Mouse (Mus musculus) bone marrow, adult 2 months (tissue): ENCODE measurements around the gene Pigu.

Experiments used
- CTCF ChIP-seq: fragments of 200-500 bp; IDR thresholded peaks from 2 replicates; pipeline ENCODE4 v1.5.1; 2011; ENCODE audit warnings: low read length, control low read depth; ENCODE audit not compliant: control insufficient read depth, insufficient read depth
- POLR2A ChIP-seq: fragments of 200-500 bp; IDR thresholded peaks from 2 replicates; pipeline ENCODE4 v1.6.1; 2011; ENCODE audit warnings: low read depth, mild to moderate bottlenecking, control low read depth, low read length, borderline replicate concordance; ENCODE audit not compliant: control insufficient read depth

DNA sequence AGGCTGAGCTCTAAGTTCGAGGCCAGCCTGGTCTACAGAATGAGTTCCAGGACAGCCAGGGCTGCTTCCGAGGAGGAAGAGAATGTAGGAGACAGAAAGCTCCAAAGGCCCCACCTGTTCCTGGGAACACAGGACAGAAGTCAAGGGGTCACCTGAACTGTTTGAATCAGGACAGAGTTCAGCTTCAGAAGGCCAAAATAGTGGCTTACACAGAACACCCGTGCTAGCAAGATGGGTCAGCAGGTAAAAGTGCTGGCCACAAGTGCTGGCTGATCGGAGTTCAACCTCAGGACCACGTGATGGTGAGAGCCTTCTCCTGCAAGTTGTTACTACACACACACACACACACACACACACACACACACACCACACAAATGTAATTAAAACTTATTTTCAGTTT lies 90.3 kb downstream of the Pigu start:
- TF ChIP-seq CTCF (no peak), POLR2A (no peak)
